Mouse (Mus musculus): ENCODE results near the gene Podn. TPM values are rescaled to one million over a fixed set of nuclear protein-coding genes. Genes with fewer than 3 reads are reported as not detected.
A peak's percentile ranks its signal among the peaks of the same experiment; 100 is the strongest.

Gene Podn
- polyA plus RNA-seq, 1 experiment = 1.5 TPM

GRCm38 (mm10) chr4:107986386-107987168, 109.7 kb downstream of the Podn start:
- H3K4me1 ChIP-seq (ENCODE audit: control insufficient read depth, insufficient read depth, low read length) = no peaks in the 10 kb centered on the region; the same call in 1 of the 2 replicates
- H3K27me3 ChIP-seq (ENCODE audit: control insufficient read depth, insufficient read depth, low read length) = no peaks in the 10 kb centered on the region
- TF ChIP-seq CTCF (IDR thresholded peaks at IDR 0.05; ENCODE audit: control insufficient read depth, insufficient read depth, insufficient replicate concordance, low read depth, low read length) (no peak), POLR2A (IDR thresholded peaks at IDR 0.05; ENCODE audit: control insufficient read depth, low read depth, low read length) (no peak)
- H3K27ac ChIP-seq (ENCODE audit: control insufficient read depth, insufficient read depth, low read depth, low read length) = no peak overlapping the region
- no peaks in the 10 kb centered on the region for H3K36me3 ChIP-seq (ENCODE audit: control insufficient read depth, insufficient read depth, low read length)
- no peak overlapping the region for H3K4me3 ChIP-seq (ENCODE audit: control insufficient read depth, low read depth, low read length)

- Histone ChIP-seq H3K4me3 (ENCODE audit: control insufficient read depth, low read depth, low read length) (no peak overlapping the region), H3K4me1 (ENCODE audit: control insufficient read depth, insufficient read depth, low read length) (no peaks in the 10 kb centered on the region; the same call in 1 of the 2 replicates), H3K27ac (ENCODE audit: control insufficient read depth, insufficient read depth, low read depth, low read length) (no peak overlapping the region), H3K36me3 (ENCODE audit: control insufficient read depth, insufficient read depth, low read length) (no peaks in the 10 kb centered on the region), H3K27me3 (ENCODE audit: control insufficient read depth, insufficient read depth, low read length) (no peaks in the 10 kb centered on the region)
- TF ChIP-seq POLR2A (IDR thresholded peaks at IDR 0.05; ENCODE audit: control insufficient read depth, low read depth, low read length) = no peak
- no peak for TF ChIP-seq CTCF (IDR thresholded peaks at IDR 0.05; ENCODE audit: control insufficient read depth, insufficient read depth, insufficient replicate concordance, low read depth, low read length)
Measured at GRCm38 (mm10) chr4:107985812-107986211, 110.4 kb downstream of the Podn start.

- Histone ChIP-seq H3K36me3 (ENCODE audit: control insufficient read depth, insufficient read depth, low read length) (no peaks in the 10 kb centered on the region), H3K27ac (ENCODE audit: control insufficient read depth, insufficient read depth, low read depth, low read length) (no peak overlapping the region)
Measured at GRCm38 (mm10) chr4:107984282-107984981, 111.8 kb downstream of the Podn start.

GRCm38 (mm10) chr4:107983717-107984116, 112.5 kb downstream of the Podn start:
- H3K36me3 ChIP-seq (ENCODE audit: control insufficient read depth, insufficient read depth, low read length) = no peaks in the 10 kb centered on the region
- no peak overlapping the region for H3K4me3 ChIP-seq (ENCODE audit: control insufficient read depth, low read depth, low read length)
- TF ChIP-seq POLR2A (IDR thresholded peaks at IDR 0.05; ENCODE audit: control insufficient read depth, low read depth, low read length) = no peak
- TF ChIP-seq CTCF (IDR thresholded peaks at IDR 0.05; ENCODE audit: control insufficient read depth, insufficient read depth, insufficient replicate concordance, low read depth, low read length) = no peak
- H3K27ac ChIP-seq (ENCODE audit: control insufficient read depth, insufficient read depth, low read depth, low read length) = no peak overlapping the region
- H3K4me1 ChIP-seq (ENCODE audit: control insufficient read depth, insufficient read depth, low read length) = peaks cover 2% of the 10 kb centered on the region; the same call in 1 of the 2 replicates
- H3K27me3 ChIP-seq (ENCODE audit: control insufficient read depth, insufficient read depth, low read length) = no peaks in the 10 kb centered on the region

More at GRCm38 (mm10) chr4:107984282-107984981, 111.8 kb downstream of the Podn start:
- Histone ChIP-seq H3K4me3 (ENCODE audit: control insufficient read depth, low read depth, low read length) (no peak overlapping the region), H3K27me3 (ENCODE audit: control insufficient read depth, insufficient read depth, low read length) (no peaks in the 10 kb centered on the region), H3K4me1 (ENCODE audit: control insufficient read depth, insufficient read depth, low read length) (no peaks in the 10 kb centered on the region; the same call in 1 of the 2 replicates)
- TF ChIP-seq POLR2A (IDR thresholded peaks at IDR 0.05; ENCODE audit: control insufficient read depth, low read depth, low read length) (no peak), CTCF (IDR thresholded peaks at IDR 0.05; ENCODE audit: control insufficient read depth, insufficient read depth, insufficient replicate concordance, low read depth, low read length) (no peak)

GRCm38 (mm10) chr4:107980002-107980600, 116.1 kb downstream of the Podn start:
- no peaks in the 10 kb centered on the region for H3K36me3 ChIP-seq (ENCODE audit: control insufficient read depth, insufficient read depth, low read length)
- H3K4me1 ChIP-seq (ENCODE audit: control insufficient read depth, insufficient read depth, low read length) = peaks cover 11% of the 10 kb centered on the region
- peak overlapping the region; percentile 53 for H3K4me3 ChIP-seq (ENCODE audit: control insufficient read depth, low read depth, low read length)
- TF ChIP-seq POLR2A (IDR thresholded peaks at IDR 0.05; ENCODE audit: control insufficient read depth, low read depth, low read length) = no peak
- TF ChIP-seq CTCF (IDR thresholded peaks at IDR 0.05; ENCODE audit: control insufficient read depth, insufficient read depth, insufficient replicate concordance, low read depth, low read length) = no peak
- H3K27ac ChIP-seq (ENCODE audit: control insufficient read depth, insufficient read depth, low read depth, low read length) = no peak overlapping the region
- no peaks in the 10 kb centered on the region for H3K27me3 ChIP-seq (ENCODE audit: control insufficient read depth, insufficient read depth, low read length)

GRCm38 (mm10) chr4:107979530-107979929, 116.7 kb downstream of the Podn start:
- no peaks in the 10 kb centered on the region for H3K36me3 ChIP-seq (ENCODE audit: control insufficient read depth, insufficient read depth, low read length)
- no peak overlapping the region for H3K27ac ChIP-seq (ENCODE audit: control insufficient read depth, insufficient read depth, low read depth, low read length)
- peak overlapping the region; percentile 53 for H3K4me3 ChIP-seq (ENCODE audit: control insufficient read depth, low read depth, low read length)
- H3K4me1 ChIP-seq (ENCODE audit: control insufficient read depth, insufficient read depth, low read length) = peaks cover 11% of the 10 kb centered on the region
- TF ChIP-seq CTCF (IDR thresholded peaks at IDR 0.05; ENCODE audit: control insufficient read depth, insufficient read depth, insufficient replicate concordance, low read depth, low read length) (no peak), POLR2A (IDR thresholded peaks at IDR 0.05; ENCODE audit: control insufficient read depth, low read depth, low read length) (no peak)
- H3K27me3 ChIP-seq (ENCODE audit: control insufficient read depth, insufficient read depth, low read length) = no peaks in the 10 kb centered on the region

GRCm38 (mm10) chr4:107977593-107977992, 118.7 kb downstream of the Podn start:
- Histone ChIP-seq H3K4me1 (ENCODE audit: control insufficient read depth, insufficient read depth, low read length) (peaks cover 11% of the 10 kb centered on the region), H3K27ac (ENCODE audit: control insufficient read depth, insufficient read depth, low read depth, low read length) (no peak overlapping the region), H3K36me3 (ENCODE audit: control insufficient read depth, insufficient read depth, low read length) (no peaks in the 10 kb centered on the region), H3K27me3 (ENCODE audit: control insufficient read depth, insufficient read depth, low read length) (no peaks in the 10 kb centered on the region), H3K4me3 (ENCODE audit: control insufficient read depth, low read depth, low read length) (peak overlapping the region; percentile 79)
- no peak; the same call in 1 of the 2 replicates for TF ChIP-seq POLR2A (IDR thresholded peaks at IDR 0.05; ENCODE audit: control insufficient read depth, low read depth, low read length)
- no peak for TF ChIP-seq CTCF (IDR thresholded peaks at IDR 0.05; ENCODE audit: control insufficient read depth, insufficient read depth, insufficient replicate concordance, low read depth, low read length)
